Mouse (Mus musculus) left cerebral cortex, adult 8-10 months (tissue): Measurements from ENCODE around the gene Tnip1. TPM values are rescaled to one million over a fixed set of nuclear protein-coding genes. Genes with fewer than 3 reads are reported as not detected.

Experiments used
- DNase-seq, 2 experiments: peaks; one replicate each; pipeline ENCODE4 v3.0.0; 2022; ENCODE audit warnings: low spot score in 2 of 2
- total RNA-seq, 4 experiments: library from RNA; stranded (reverse); gene quantifications; 2 replicates each; pipeline ENCODE4 v1.2.4; 2022

Gene Tnip1
- total RNA-seq, 4 experiments from 2014 or later = 33.0 to 36.3 (median 34.9) TPM

- DNase-seq = no peak
Measured at GRCm38 (mm10) chr11:54881051-54881474, 81.7 kb downstream of the Tnip1 start.

GRCm38 (mm10) chr11:54879922-54880321, 82.8 kb downstream of the Tnip1 start:
- no peak for DNase-seq

GRCm38 (mm10) chr11:54879434-54879833, 83.3 kb downstream of the Tnip1 start:
- no peak for DNase-seq

- no peak for DNase-seq
Measured at GRCm38 (mm10) chr11:54878893-54879292, 83.8 kb downstream of the Tnip1 start.

GRCm38 (mm10) chr11:54876031-54876430, 86.7 kb downstream of the Tnip1 start:
- DNase-seq = no peak

GRCm38 (mm10) chr11:54871831-54872537, 90.7 kb downstream of the Tnip1 start:
- DNase-seq = no peak

- no peak for DNase-seq
Measured at GRCm38 (mm10) chr11:54869318-54869717, 93.4 kb downstream of the Tnip1 start.

GRCm38 (mm10) chr11:54868445-54868844, 94.3 kb downstream of the Tnip1 start:
- DNase-seq = no peak

GRCm38 (mm10) chr11:54867903-54868434, 94.7 kb downstream of the Tnip1 start:
- DNase-seq = no peak

- no peak for DNase-seq
Measured at GRCm38 (mm10) chr11:54867049-54867385, 95.7 kb downstream of the Tnip1 start.

GRCm38 (mm10) chr11:54866119-54867048, 96.3 kb downstream of the Tnip1 start, which contains the start of gene Hint1:
TSS of gene Hint1 (plus strand) at chr11:54866383.
- DNase-seq = peak; percentile 84 to 85

- no peak for DNase-seq
Measured at GRCm38 (mm10) chr11:54865330-54866085, 97.2 kb downstream of the Tnip1 start.

GRCm38 (mm10) chr11:54862621-54863520, 99.8 kb downstream of the Tnip1 start:
- DNase-seq = no peak

- no peak for DNase-seq
Measured at GRCm38 (mm10) chr11:54861471-54862420, 101.0 kb downstream of the Tnip1 start.

Other genes starting within 250 kb of the Tnip1 start
- gene Cdc42se2, start 175.2 kb downstream of the Tnip1 start, total RNA-seq = 100 to 1,000 TPM; 112 to 138 (median 115) TPM
- gene Lyrm7, start 102.0 kb downstream of the Tnip1 start, total RNA-seq = 10 to 100 TPM; 23.4 to 37.9 (median 27.9) TPM
- gene Hint1, start 96.5 kb downstream of the Tnip1 start, total RNA-seq = 100 to 1,000 TPM; 204 to 277 (median 234) TPM
- gene Gpx3, start 60.5 kb downstream of the Tnip1 start, total RNA-seq = 10 to 100 TPM in 2 of 4 experiments, 1 to 10 TPM in 2; 7.5 to 12.5 (median 10.4) TPM
- gene Anxa6, start 70.5 kb upstream of the Tnip1 start, total RNA-seq = 10 to 100 TPM; 81.9 to 92.8 (median 85.4) TPM
- under 1 TPM; 0.44 to 0.50 (median 0.47) TPM for gene Ccdc69, start 115.2 kb upstream of the Tnip1 start, total RNA-seq
- 10 to 100 TPM; 30.5 to 41.8 (median 34.5) TPM for gene Gm2a, start 135.2 kb upstream of the Tnip1 start, total RNA-seq
- gene Slc36a3, start 188.8 kb upstream of the Tnip1 start, total RNA-seq = not detected
- gene Slc36a2, start 222.2 kb upstream of the Tnip1 start, total RNA-seq = under 1 TPM in 3 of 4 experiments, not detected in 1; 0.19 to 0.39 (median 0.27) TPM
- gene Slc36a1, start 241.4 kb upstream of the Tnip1 start, total RNA-seq = 10 to 100 TPM; 60.6 to 68.7 (median 64.5) TPM